Mouse (Mus musculus): ENCODE data around the gene Olfr175-ps1. TPM values are rescaled to one million over a fixed set of nuclear protein-coding genes. Genes with fewer than 3 reads are reported as not detected.

Gene Olfr175-ps1
- not detected for polyA plus RNA-seq (2014; fragmentation: Illumina TruSeq; extraction: RNeasy Lipid Tissue Mini Kit (QIAGEN cat#74804); ENCODE audit: low read depth, low replicate concordance)

DNA sequence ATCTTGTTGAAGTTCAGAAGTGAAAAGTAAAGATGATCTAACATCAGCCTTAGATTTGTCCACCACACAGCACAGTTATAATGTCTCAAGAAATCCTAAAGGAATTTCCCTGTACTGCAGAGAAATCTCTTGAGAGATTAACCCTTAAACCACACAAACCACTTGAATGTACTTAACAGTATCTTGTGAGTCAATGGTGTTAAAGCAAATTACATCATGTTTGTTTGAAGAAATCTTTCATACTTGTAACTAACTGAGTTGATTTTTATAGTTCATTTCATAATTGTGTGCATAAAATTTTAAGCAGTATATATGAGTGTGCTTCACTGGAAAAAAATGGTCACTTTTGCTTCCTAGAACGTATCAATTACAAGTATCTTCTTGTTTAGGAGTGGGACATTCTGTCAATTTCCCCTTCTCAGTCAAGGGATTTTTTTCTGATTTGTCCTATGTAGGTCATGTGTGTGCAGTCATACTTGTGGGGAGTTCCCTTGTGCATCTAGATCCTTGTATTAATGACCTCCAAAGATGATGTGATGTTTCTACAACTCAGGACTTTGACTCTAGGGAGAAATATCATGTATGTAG is at the start of gene Olfr175-ps1:
TSS of gene Olfr175-ps1 (minus strand) at position 51 of the 588 bp plus-strand sequence.

DNA sequence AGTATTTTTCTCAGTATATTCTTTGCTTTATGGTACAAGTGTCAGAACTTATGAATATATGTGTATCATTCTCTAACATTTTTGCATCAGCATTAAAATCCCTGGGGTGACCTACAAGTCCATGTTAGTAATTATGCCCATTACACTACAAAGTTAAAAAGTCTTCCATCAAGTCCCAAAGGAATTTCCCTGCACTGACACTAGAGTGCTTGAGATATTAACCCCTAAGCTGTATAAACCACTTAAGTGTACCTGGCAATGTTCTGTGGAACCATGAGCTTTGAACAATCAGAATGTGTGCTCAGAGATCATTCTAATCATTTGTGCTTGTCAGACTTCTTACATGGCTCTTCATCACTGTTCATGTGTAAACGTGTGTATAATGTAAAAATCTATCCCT is 48.1 kb upstream of the Olfr175-ps1 start, which contains the start of gene Olfr177:
TSS of gene Olfr177 (minus strand) at position 101 of the 400 bp plus-strand sequence.

DNA sequence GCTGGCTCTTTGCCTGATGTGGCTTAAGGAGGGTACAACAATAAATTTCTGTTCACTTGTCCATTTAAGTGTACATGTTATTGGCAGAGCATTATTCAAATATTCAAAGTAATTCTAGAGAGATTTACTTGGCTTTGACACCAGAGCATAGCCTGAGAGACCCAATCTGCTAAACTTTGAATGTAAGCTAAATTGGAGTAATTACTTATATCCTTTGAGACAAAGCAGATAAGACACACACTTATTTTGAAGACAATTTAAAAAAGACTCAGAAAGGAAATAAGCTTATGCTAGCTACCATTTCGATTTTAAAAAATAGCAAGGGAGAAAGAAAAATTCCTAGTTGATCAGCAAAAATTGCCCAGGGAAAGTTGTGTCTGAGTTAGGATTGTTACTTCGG is 26.4 kb downstream of the Olfr175-ps1 start, which contains the start of gene Olfr173:
TSS of gene Olfr173 (minus strand) at position 101 of the 400 bp plus-strand sequence.

Other genes with a start within 250 kb of the Olfr175-ps1 start
- not detected for gene Gm813, start 209.8 kb downstream of the Olfr175-ps1 start, polyA plus RNA-seq (2014; fragmentation: Illumina TruSeq; extraction: RNeasy Lipid Tissue Mini Kit (QIAGEN cat#74804); ENCODE audit: low read depth, low replicate concordance)
- not detected for gene E330017A01Rik, start 188.0 kb downstream of the Olfr175-ps1 start, polyA plus RNA-seq (2014; fragmentation: Illumina TruSeq; extraction: RNeasy Lipid Tissue Mini Kit (QIAGEN cat#74804); ENCODE audit: low read depth, low replicate concordance)
- 37.1 TPM for gene Cpox, start 156.5 kb downstream of the Olfr175-ps1 start, polyA plus RNA-seq (2014; fragmentation: Illumina TruSeq; extraction: RNeasy Lipid Tissue Mini Kit (QIAGEN cat#74804); ENCODE audit: low read depth, low replicate concordance)
- gene Gpr15, start 107.7 kb downstream of the Olfr175-ps1 start, polyA plus RNA-seq (2014; fragmentation: Illumina TruSeq; extraction: RNeasy Lipid Tissue Mini Kit (QIAGEN cat#74804); ENCODE audit: low read depth, low replicate concordance): not detected
- 39.5 TPM for gene Cldnd1, start 98.9 kb downstream of the Olfr175-ps1 start, polyA plus RNA-seq (2014; fragmentation: Illumina TruSeq; extraction: RNeasy Lipid Tissue Mini Kit (QIAGEN cat#74804); ENCODE audit: low read depth, low replicate concordance)
- gene Olfr172, start 63.6 kb downstream of the Olfr175-ps1 start, polyA plus RNA-seq (2014; fragmentation: Illumina TruSeq; extraction: RNeasy Lipid Tissue Mini Kit (QIAGEN cat#74804); ENCODE audit: low read depth, low replicate concordance): not detected
- not detected for gene Olfr173, start 26.5 kb downstream of the Olfr175-ps1 start, polyA plus RNA-seq (2014; fragmentation: Illumina TruSeq; extraction: RNeasy Lipid Tissue Mini Kit (QIAGEN cat#74804); ENCODE audit: low read depth, low replicate concordance)
- gene Olfr177, start 48.0 kb upstream of the Olfr175-ps1 start, polyA plus RNA-seq (2014; fragmentation: Illumina TruSeq; extraction: RNeasy Lipid Tissue Mini Kit (QIAGEN cat#74804); ENCODE audit: low read depth, low replicate concordance): not detected
- gene Olfr178, start 65.3 kb upstream of the Olfr175-ps1 start, polyA plus RNA-seq (2014; fragmentation: Illumina TruSeq; extraction: RNeasy Lipid Tissue Mini Kit (QIAGEN cat#74804); ENCODE audit: low read depth, low replicate concordance): not detected
- gene Olfr181, start 102.0 kb upstream of the Olfr175-ps1 start, polyA plus RNA-seq (2014; fragmentation: Illumina TruSeq; extraction: RNeasy Lipid Tissue Mini Kit (QIAGEN cat#74804); ENCODE audit: low read depth, low replicate concordance): not detected
- gene Olfr180, start 102.6 kb upstream of the Olfr175-ps1 start, polyA plus RNA-seq (2014; fragmentation: Illumina TruSeq; extraction: RNeasy Lipid Tissue Mini Kit (QIAGEN cat#74804); ENCODE audit: low read depth, low replicate concordance): not detected
- not detected for gene Olfr183, start 168.6 kb upstream of the Olfr175-ps1 start, polyA plus RNA-seq (2014; fragmentation: Illumina TruSeq; extraction: RNeasy Lipid Tissue Mini Kit (QIAGEN cat#74804); ENCODE audit: low read depth, low replicate concordance)
- not detected for gene Olfr186, start 203.5 kb upstream of the Olfr175-ps1 start, polyA plus RNA-seq (2014; fragmentation: Illumina TruSeq; extraction: RNeasy Lipid Tissue Mini Kit (QIAGEN cat#74804); ENCODE audit: low read depth, low replicate concordance)
- gene Olfr187, start 213.0 kb upstream of the Olfr175-ps1 start, polyA plus RNA-seq (2014; fragmentation: Illumina TruSeq; extraction: RNeasy Lipid Tissue Mini Kit (QIAGEN cat#74804); ENCODE audit: low read depth, low replicate concordance): not detected